Mouse (Mus musculus) ES-Bruce4 (cell line): Measurements from ENCODE around the gene Hhipl1. TPM values are rescaled to one million over a fixed set of nuclear protein-coding genes. Genes with fewer than 3 reads are reported as not detected.
A peak's percentile ranks its signal among the peaks of the same experiment; 100 is the strongest.

Experiments
- H3K27ac ChIP-seq: 2 replicates; pipeline ENCODE4 v1.5.1; 2012; ENCODE audit warnings: low read length, inconsistent platforms; ENCODE audit not compliant: insufficient read depth
- H3K27me3 ChIP-seq: 2 replicates; pipeline ENCODE4 v1.6.1; 2012; ENCODE audit warnings: mild to moderate bottlenecking, low read length, inconsistent platforms; ENCODE audit not compliant: control insufficient read depth, poor library complexity, insufficient read depth, severe bottlenecking
- H3K36me3 ChIP-seq: 2 replicates; pipeline ENCODE4 v1.6.1; 2012; ENCODE audit warnings: inconsistent platforms, mild to moderate bottlenecking, low read length, moderate library complexity; ENCODE audit not compliant: control insufficient read depth, poor library complexity, insufficient read depth, severe bottlenecking
- H3K4me1 ChIP-seq: one replicate; pipeline ENCODE4 v1.8.1; 2011; ENCODE audit warnings: low read length; ENCODE audit not compliant: control insufficient read depth, insufficient read depth
- H3K4me3 ChIP-seq: 2 replicates; pipeline ENCODE4 v1.5.1; 2011; ENCODE audit warnings: low read depth, mild to moderate bottlenecking, low read length
- H3K9ac ChIP-seq: 2 replicates; pipeline ENCODE4 v1.6.1; 2012; ENCODE audit warnings: low read depth, mild to moderate bottlenecking, inconsistent platforms; ENCODE audit not compliant: poor library complexity, severe bottlenecking
- H3K9me3 ChIP-seq: replicated peaks from 2 replicates; pipeline ENCODE4 v1.6.1; 2012; ENCODE audit warnings: mild to moderate bottlenecking, low read length, inconsistent platforms; ENCODE audit not compliant: control insufficient read depth, poor library complexity, insufficient read depth, severe bottlenecking
- CTCF ChIP-seq: IDR thresholded peaks from one replicate; pipeline ENCODE4 v1.8.1; 2011; ENCODE audit warnings: low read depth, low read length
- EP300 ChIP-seq: IDR thresholded peaks from 2 replicates; pipeline ENCODE4 v1.6.1; 2011; ENCODE audit warnings: low read depth, low read length; ENCODE audit not compliant: insufficient read depth
- POLR2A ChIP-seq: IDR thresholded peaks from one replicate; pipeline ENCODE4 v1.8.1; 2011; ENCODE audit warnings: low read length; ENCODE audit not compliant: insufficient read depth
- polyA plus RNA-seq: library from polyadenylated mRNA; stranded (reverse); fragments of >200 nt; gene quantifications from 2 replicates; pipeline ENCODE4 v1.2.4, GENCODE M21; 2011; ENCODE audit warnings: low read depth; ENCODE audit not compliant: missing spikeins, insufficient read depth, insufficient read length

Hhipl1 gene
- polyA plus RNA-seq, 1 experiment = 1.1 TPM

- H3K36me3 ChIP-seq = no peaks in the 10 kb centered on the region
- no peaks in the 10 kb centered on the region for H3K9me3 ChIP-seq
- no peak overlapping the region for H3K27ac ChIP-seq
- no peaks in the 10 kb centered on the region for H3K4me1 ChIP-seq
- no peak overlapping the region for H3K9ac ChIP-seq
- no peak overlapping the region for H3K4me3 ChIP-seq
- H3K27me3 ChIP-seq = no peaks in the 10 kb centered on the region
- TF ChIP-seq CTCF = no peak
- TF ChIP-seq EP300 = no peak
- TF ChIP-seq POLR2A = no peak
Observed at GRCm38 (mm10) chr12:108354284-108354683, 48.2 kb downstream of the Hhipl1 start.

- Histone ChIP-seq H3K27me3 (no peaks in the 10 kb centered on the region), H3K27ac (no peak overlapping the region), H3K9ac (no peak overlapping the region), H3K36me3 (no peaks in the 10 kb centered on the region), H3K4me3 (no peak overlapping the region), H3K4me1 (no peaks in the 10 kb centered on the region), H3K9me3 (no peaks in the 10 kb centered on the region)
- TF ChIP-seq CTCF = no peak
- TF ChIP-seq EP300 = no peak
- no peak for TF ChIP-seq POLR2A
Observed at GRCm38 (mm10) chr12:108355271-108355670, 49.2 kb downstream of the Hhipl1 start.

- TF ChIP-seq EP300 (no peak), POLR2A (no peak), CTCF (peak; percentile 27)
- Histone ChIP-seq H3K27ac (no peak overlapping the region), H3K4me1 (no peaks in the 10 kb centered on the region), H3K9me3 (no peaks in the 10 kb centered on the region), H3K36me3 (no peaks in the 10 kb centered on the region), H3K9ac (no peak overlapping the region), H3K27me3 (no peaks in the 10 kb centered on the region), H3K4me3 (no peak overlapping the region)
Observed at GRCm38 (mm10) chr12:108355986-108356385, 49.9 kb downstream of the Hhipl1 start.

DNA sequence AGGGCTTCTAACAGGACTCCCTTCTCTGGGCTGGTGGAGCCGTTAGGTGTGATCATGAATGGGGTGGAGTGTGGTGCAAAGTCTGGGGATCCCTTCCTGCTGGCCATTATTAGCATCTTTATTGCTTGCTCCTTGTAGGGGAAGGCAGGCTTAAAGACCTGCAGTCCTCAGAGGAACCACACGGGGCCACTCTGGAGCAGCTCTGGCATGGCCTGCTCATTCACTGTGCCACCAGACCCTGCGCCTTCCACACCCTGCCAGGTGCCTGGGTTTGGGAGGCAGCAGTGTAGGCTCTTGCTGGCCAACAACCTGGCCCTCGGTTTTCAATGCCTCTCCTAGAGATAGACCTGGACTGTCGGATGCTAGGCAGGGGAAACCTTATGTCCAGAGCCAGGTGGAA, 57.7 kb downstream of the Hhipl1 start:
- TF ChIP-seq CTCF (peak; percentile 78), EP300 (no peak)
- H3K27ac ChIP-seq = no peak overlapping the region
- no peaks in the 10 kb centered on the region for H3K27me3 ChIP-seq
- H3K9ac ChIP-seq = no peak overlapping the region
- no peaks in the 10 kb centered on the region for H3K4me1 ChIP-seq
- H3K4me3 ChIP-seq = no peak overlapping the region
- no peaks in the 10 kb centered on the region for H3K9me3 ChIP-seq
- no peaks in the 10 kb centered on the region for H3K36me3 ChIP-seq

GRCm38 (mm10) chr12:108365340-108365739, 59.3 kb downstream of the Hhipl1 start:
- no peak overlapping the region for H3K27ac ChIP-seq
- no peak for TF ChIP-seq POLR2A
- no peak for TF ChIP-seq CTCF
- no peak for TF ChIP-seq EP300
- no peaks in the 10 kb centered on the region for H3K36me3 ChIP-seq

DNA sequence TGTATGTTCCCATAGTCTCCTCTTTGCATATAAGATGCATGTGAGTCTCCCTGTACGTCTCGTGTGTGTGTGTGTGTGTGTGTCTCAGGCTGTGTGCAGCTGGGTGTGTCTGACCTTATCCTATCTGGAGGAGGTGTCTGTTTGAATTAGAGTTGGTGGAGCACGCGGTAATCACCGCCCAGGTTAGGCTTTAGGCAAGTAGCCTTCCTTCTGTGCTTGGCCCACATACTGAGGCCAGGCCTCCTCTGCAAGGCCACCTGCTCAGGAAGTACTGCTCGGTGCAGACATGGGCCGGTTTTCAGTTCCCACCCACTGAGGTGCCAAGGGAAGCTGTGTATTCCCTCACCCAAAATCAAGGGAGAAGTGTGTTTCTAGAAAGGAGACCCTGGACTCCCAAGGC, 59.8 kb downstream of the Hhipl1 start:
- no peaks in the 10 kb centered on the region for H3K4me1 ChIP-seq
- H3K27ac ChIP-seq = no peak overlapping the region
- no peak overlapping the region for H3K9ac ChIP-seq
- no peaks in the 10 kb centered on the region for H3K27me3 ChIP-seq
- no peaks in the 10 kb centered on the region for H3K9me3 ChIP-seq
- H3K36me3 ChIP-seq = no peaks in the 10 kb centered on the region
- H3K4me3 ChIP-seq = no peak overlapping the region
- no peak for TF ChIP-seq EP300
- TF ChIP-seq CTCF = no peak
- no peak for TF ChIP-seq POLR2A

More at GRCm38 (mm10) chr12:108365340-108365739, 59.3 kb downstream of the Hhipl1 start:
- Histone ChIP-seq H3K4me3 (no peak overlapping the region), H3K4me1 (no peaks in the 10 kb centered on the region), H3K9me3 (no peaks in the 10 kb centered on the region), H3K9ac (no peak overlapping the region), H3K27me3 (no peaks in the 10 kb centered on the region)
